Mouse (Mus musculus): ENCODE measurements around the gene Try10. TPM values are rescaled to one million over a fixed set of nuclear protein-coding genes. Genes with fewer than 3 reads are reported as not detected.
"Not testable (repeated sequence)": the region's sequence is repeated elsewhere in the genome, so short reads cannot be mapped to it uniquely, and the experiment has no call there.

The Try10 gene
- not detected for total RNA-seq (2021)
- long read RNA-seq, experiment 1 = 0 reads
- long read RNA-seq, experiment 2, transcript Try10-201 (5 exons, 860 nt) = major isoform, 13 of 15 reads
- long read RNA-seq, experiment 2, partial matches to known transcripts = 2 of 15 reads
- long read RNA-seq, experiment 2, other reads (novel, unspliced or antisense) = 0 of 15 reads

DNA sequence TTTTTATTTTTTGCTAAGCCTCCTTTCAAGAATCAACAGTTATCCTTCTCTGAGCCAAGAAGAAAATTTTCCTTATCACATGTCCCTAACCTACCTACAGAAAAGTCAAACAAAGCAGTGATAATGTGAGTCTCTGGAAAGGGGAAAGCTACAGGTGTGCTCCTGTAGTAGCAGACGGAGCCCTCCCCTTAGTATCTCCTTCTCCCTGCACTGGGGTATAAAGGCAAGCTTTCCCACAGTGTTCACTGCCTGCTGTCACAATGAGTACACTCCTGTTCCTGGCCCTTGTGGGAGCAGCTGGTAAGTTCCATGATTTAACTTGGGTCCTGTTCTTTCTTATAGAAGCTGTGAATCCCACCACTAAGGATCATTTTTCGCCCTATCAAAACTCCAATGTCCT is at the start of gene Try10:
Try10 (plus strand) TSS at position 174 of the 400 bp plus-strand sequence.
- DNase-seq = no peak

DNA sequence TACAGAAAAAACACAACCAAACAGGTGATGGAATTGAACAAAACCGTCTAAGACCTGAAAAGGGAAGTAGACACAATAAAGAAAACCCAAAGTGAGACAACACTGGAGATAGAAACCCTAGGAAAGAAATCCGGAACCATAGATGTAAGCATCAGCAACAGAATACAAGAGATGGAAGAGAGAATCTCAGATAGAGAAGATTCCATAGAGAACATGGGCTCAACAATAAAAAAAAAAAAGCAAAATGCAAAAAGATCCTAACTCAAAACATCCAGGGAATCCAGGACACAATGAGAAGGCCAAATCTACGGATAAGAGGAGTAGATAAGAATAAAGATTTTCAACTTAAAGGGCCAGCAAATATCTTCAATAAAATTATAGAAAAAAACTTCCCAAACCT is 37.2 kb upstream of the Try10 start, which contains the start of gene Try5:
Try5 (minus strand) TSS at position 101 of the 400 bp plus-strand sequence.
- not testable (repeated sequence) for DNase-seq

DNA sequence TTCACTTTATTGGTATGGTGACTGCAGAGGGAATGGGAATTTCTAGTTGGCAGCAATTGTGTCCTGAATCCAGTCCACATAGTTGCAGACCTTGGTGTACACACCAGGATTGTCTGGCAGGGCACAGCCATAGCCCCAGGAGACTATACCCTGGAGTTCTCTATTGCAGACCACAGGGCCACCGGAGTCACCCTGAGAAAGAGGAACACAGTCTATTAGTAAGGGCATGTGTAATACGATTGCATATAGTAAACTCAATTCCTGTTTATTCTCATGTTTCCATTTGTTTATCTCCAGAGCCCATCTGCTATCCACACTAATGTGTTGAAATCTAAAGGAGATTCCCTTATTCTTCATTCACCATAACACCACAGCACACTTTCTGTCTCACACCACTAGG is 19.9 kb downstream of the Try10 start:
- DNase-seq = not testable (repeated sequence)

DNA sequence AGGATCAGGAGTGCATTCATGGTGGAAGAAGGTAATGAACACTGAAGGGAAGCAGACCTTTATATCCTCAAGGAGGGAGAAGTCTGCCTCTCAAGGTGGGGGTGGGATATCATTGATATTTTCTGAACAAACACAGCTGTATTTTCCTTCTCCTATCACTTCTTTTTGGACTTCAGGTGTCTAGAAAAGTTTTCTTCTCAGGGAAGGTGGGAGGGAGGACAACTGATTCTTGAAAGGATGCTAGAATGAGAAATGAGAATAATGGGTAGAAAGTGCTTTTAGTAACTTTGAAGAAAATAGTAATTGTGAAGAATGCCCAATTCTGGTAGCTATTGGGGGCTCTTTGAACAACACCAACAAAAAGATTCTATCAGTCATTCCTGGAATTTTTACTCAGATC is 23.7 kb downstream of the Try10 start, which contains the start of gene Prss3:
Prss3 (minus strand) TSS at position 101 of the 400 bp plus-strand sequence.
- DNase-seq = not testable (repeated sequence)

DNA sequence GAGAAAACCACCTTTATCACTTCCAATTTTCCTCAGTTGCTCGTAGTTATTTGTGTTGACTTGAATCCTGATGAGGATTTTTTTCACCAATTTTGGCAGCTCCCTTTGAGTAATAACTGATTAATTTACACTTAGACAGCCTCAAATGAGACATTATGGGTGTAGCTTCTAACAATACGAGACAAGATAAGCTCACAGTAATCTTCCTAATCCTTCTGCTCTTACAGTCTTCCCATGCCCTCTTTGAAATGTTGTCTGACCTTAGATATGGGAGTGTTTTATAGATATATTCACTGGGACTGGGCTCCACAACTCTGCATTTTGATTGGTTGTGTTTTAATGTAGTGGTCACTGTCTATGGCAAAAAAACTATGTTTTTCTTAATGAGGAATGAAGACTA is 32.9 kb downstream of the Try10 start:
- DNase-seq = no peak

DNA sequence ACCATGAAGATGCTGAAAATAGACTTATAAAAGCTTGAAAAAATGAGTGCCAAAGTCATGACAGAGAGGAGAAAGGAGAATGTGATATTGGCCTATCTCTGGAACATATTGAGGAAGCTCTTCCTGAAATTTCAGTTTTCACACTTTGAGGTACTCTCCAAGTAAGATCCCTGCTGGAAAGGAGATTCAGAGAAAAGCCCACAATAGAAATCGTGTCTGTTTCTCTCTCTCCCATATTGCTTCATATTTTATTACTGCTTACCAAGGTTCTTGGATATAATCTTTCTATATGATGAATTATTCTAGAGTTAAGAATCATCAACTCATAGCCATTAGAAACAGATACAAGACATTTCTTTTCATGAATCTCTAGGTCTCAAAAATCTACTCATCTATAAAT is 37.7 kb downstream of the Try10 start:
- DNase-seq = not testable (repeated sequence)

DNA sequence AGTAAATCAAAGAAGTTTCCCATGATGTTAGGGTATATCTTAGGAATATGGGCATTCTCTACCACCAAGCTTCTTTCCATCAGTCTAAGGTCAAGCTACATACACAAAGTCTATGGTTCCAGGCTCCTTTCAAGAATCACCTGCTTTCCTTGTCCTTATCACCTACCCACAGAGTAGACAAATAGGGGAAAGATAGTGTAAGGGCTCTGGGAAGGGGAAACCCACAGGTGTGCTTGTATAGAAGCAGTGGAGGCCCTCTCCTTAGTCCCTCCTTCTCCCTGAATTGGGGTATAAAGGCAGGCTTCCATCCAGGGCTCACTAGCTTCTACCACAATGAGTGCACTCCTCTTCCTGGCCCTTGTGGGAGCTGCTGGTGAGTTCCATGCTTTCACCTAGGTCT is 38.2 kb downstream of the Try10 start, which contains the start of gene Gm5771:
Gm5771 (plus strand) TSS at position 301 of the 400 bp plus-strand sequence.
- not testable (repeated sequence) for DNase-seq

Other genes with a start within 250 kb of the Try10 start
- not detected for gene Try4, start 51.8 kb upstream of the Try10 start, total RNA-seq (2021)
- not detected for gene Try5, start 37.3 kb upstream of the Try10 start, total RNA-seq (2021)
- gene Prss3, start 23.6 kb downstream of the Try10 start, total RNA-seq (2021) = not detected
- not detected for gene Gm5771, start 38.3 kb downstream of the Try10 start, total RNA-seq (2021)
- not detected for gene Gm10334, start 92.0 kb downstream of the Try10 start, total RNA-seq (2021)
- gene Prss1, start 104.8 kb downstream of the Try10 start, total RNA-seq (2021) = not detected
- gene Prss2, start 167.7 kb downstream of the Try10 start, total RNA-seq (2021) = not detected

Measured in adrenal gland, postnatal 36 days (tissue).